Mouse (Mus musculus) erythroblast, embryonic 14.5 days (primary cell): ENCODE measurements at regions not wholly inside any gene's neighbourhood (a gene's known extent, or its start where the extent isn't known, plus 50 kb on each side); places are given as distances from the start of the nearest gene placed in this dataset.

Experiments
- GATA1 ChIP-seq: IDR thresholded peaks from 2 replicates; pipeline ENCODE4 v1.6.1; 2012; ENCODE audit warnings: low read length, inconsistent platforms, mixed read lengths
- TAL1 ChIP-seq: IDR thresholded peaks from 3 replicates; pipeline ENCODE4 v1.6.1; 2012; ENCODE audit warnings: low read length, inconsistent platforms, mixed read lengths

DNA sequence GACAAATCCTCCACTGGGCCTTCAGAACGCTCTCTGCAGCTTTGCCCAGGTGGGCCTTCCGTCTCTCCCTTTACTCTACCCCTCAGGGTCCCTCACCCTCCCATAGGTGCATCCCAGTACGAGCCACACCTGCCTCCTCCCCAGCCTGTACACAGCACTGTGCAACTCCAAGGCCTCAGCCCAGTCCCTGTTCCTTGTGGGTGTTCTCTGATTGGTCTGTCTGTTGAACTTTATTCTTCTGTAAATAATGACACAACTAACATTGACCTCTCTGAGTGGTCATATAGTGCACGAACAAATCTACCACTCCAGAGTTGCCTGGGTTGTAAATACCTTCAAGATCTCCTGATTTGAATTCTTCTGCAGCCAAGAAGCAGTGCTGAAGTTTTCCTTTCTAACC is 167.8 kb upstream of the Hes1 start:
- no peak for TF ChIP-seq GATA1
- TF ChIP-seq TAL1 = no peak
